In the genomic region with DNA sequence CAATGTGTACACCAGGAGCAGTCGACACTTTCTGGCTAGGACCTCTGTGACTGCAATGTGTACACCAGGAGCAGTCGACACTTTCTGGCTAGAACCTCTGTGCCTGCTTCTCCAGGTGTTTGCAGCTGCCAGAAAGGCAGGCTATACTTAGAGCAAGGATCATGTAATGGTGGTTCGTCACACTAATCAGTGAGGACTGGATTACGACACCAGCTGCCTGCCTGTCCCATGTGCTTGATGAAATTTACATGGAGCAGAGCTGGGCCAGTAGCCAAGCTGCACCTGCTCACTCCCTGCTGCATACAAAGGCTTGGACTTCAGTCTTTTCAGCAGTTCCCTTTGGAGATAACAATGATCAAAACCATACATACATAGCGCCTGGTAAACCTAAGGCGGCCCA, we compare ENCODE assay signal across 7 mouse cellular contexts. TPM values are rescaled to one million over a fixed set of nuclear protein-coding genes. Genes with fewer than 3 reads are reported as not detected.
DNase-seq lines count a peak whose midpoint lies in the region; ATAC-seq and TF ChIP-seq lines count a peak whose summit lies in the region.

No protein-coding gene starts in this region.

- peak overlapping the region; percentile 96 for H3K27ac ChIP-seq in intestine, embryonic 16.5 days (ENCODE audit: low read length)
- H3K27ac ChIP-seq in liver, embryonic 14.5 days, result peak overlapping the region; percentile 46; the same call in 1 of the 2 replicates
- peak overlapping the region; percentile 89 for H3K27ac ChIP-seq in neural tube, embryonic 14.5 days (ENCODE audit: low read depth, low read length)

- WGBS in intestine, embryonic 16.5 days, result 28% methylated on average over 6 of the region's 6 CpGs
- 62% methylated on average over 6 of the region's 6 CpGs for WGBS in liver, embryonic 14.5 days (ENCODE audit: insufficient replicate concordance)
- WGBS in neural tube, embryonic 14.5 days, result 33% methylated on average over 6 of the region's 6 CpGs

- peak overlapping the region; percentile 44 for H3K9ac ChIP-seq in intestine, embryonic 16.5 days (ENCODE audit: low read depth, low read length)
- H3K9ac ChIP-seq in liver, embryonic 14.5 days (replicated peaks), result no peak overlapping the region
- 0 out of 2 replicates have a peak overlapping the region, but pooled peaks have one; percentile 32 for H3K9ac ChIP-seq in neural tube, embryonic 14.5 days (replicated peaks; ENCODE audit: low read depth, low read length)

- 0 out of 2 replicates have a peak, but pooled peaks cover 5% of the 10 kb centered on the region for H3K36me3 ChIP-seq in intestine, embryonic 16.5 days (ENCODE audit: control insufficient read depth, insufficient read depth, low read length)
- H3K36me3 ChIP-seq in liver, embryonic 14.5 days (replicated peaks; ENCODE audit: control insufficient read depth, insufficient read depth, low read depth), result peaks cover 6% of the 10 kb centered on the region; the same call in 1 of the 2 replicates
- 0 out of 2 replicates have a peak, but pooled peaks cover 3% of the 10 kb centered on the region for H3K36me3 ChIP-seq in neural tube, embryonic 14.5 days (ENCODE audit: control insufficient read depth, insufficient read depth, low read length)

- H3K27me3 ChIP-seq in intestine, embryonic 16.5 days (replicated peaks; ENCODE audit: control insufficient read depth, insufficient read depth, low read length), result no peaks in the 10 kb centered on the region
- no peaks in the 10 kb centered on the region for H3K27me3 ChIP-seq in liver, embryonic 14.5 days (ENCODE audit: control insufficient read depth, insufficient read depth, low read length)
- H3K27me3 ChIP-seq in neural tube, embryonic 14.5 days (ENCODE audit: control insufficient read depth, insufficient read depth, low read length), result no peaks in the 10 kb centered on the region

- H3K4me2 ChIP-seq in intestine, embryonic 16.5 days (ENCODE audit: low read depth, low read length), result peak overlapping the region; percentile 41
- peak overlapping the region; percentile 42 for H3K4me2 ChIP-seq in liver, embryonic 14.5 days (ENCODE audit: low read depth)
- peak overlapping the region; percentile 31; the same call in 1 of the 2 replicates for H3K4me2 ChIP-seq in neural tube, embryonic 14.5 days (ENCODE audit: low read depth, low read length)

- no peak for TF ChIP-seq CTCF in liver, embryonic 14.5 days (IDR thresholded peaks at IDR 0.05; ENCODE audit: low read depth)

- peak; percentile 83 for ATAC-seq in intestine, embryonic 16.5 days
- peak; percentile 38 for ATAC-seq in liver, embryonic 14.5 days (ENCODE audit: insufficient read depth)
- peak; percentile 85 for ATAC-seq in neural tube, embryonic 14.5 days (ENCODE audit: low read depth)

- intact Hi-C loops in gastrocnemius, postnatal 14 days (cut with DNase I; ENCODE audit: low total_unique reads), result no loop called here

- peak; percentile 63 for DNase-seq in adrenal gland, postnatal 14 days
- DNase-seq in cerebellum, adult 18-20 months, result peak; percentile 71
- DNase-seq in gastrocnemius, postnatal 14 days, result peak; percentile 25
- DNase-seq in liver, embryonic 14.5 days (ENCODE audit: low read depth in 3 of 3, low spot score in 3 of 3), result no peak
- no peak for DNase-seq in spleen, postnatal 10 days (ENCODE audit: low spot score in 2 of 2)

- H3K9me3 ChIP-seq in intestine, embryonic 16.5 days (ENCODE audit: control insufficient read depth, low read length), result no peaks in the 10 kb centered on the region
- H3K9me3 ChIP-seq in liver, embryonic 14.5 days (ENCODE audit: control insufficient read depth, low read length), result no peaks in the 10 kb centered on the region
- no peaks in the 10 kb centered on the region for H3K9me3 ChIP-seq in neural tube, embryonic 14.5 days (ENCODE audit: control insufficient read depth, low read length)

- peaks cover 51% of the 10 kb centered on the region for H3K4me1 ChIP-seq in intestine, embryonic 16.5 days (ENCODE audit: control insufficient read depth, insufficient read depth, low read length)
- H3K4me1 ChIP-seq in liver, embryonic 14.5 days (replicated peaks; ENCODE audit: control insufficient read depth in 2 of 2, insufficient read depth in 2 of 2, low read length in 1 of 2), result peaks cover 11 to 48% of the 10 kb centered on the region in 2 experiments
- H3K4me1 ChIP-seq in neural tube, embryonic 14.5 days (ENCODE audit: control insufficient read depth, insufficient read depth, low read length), result peaks cover 33% of the 10 kb centered on the region

- no peak for TF ChIP-seq EP300 in liver, embryonic 14.5 days (IDR thresholded peaks at IDR 0.05; ENCODE audit: low read depth)

- peak overlapping the region; percentile 34 for H3K4me3 ChIP-seq in intestine, embryonic 16.5 days (ENCODE audit: low read length)
- no peak overlapping the region for H3K4me3 ChIP-seq in liver, embryonic 14.5 days (ENCODE audit: insufficient read depth in 1 of 2, low read depth in 2 of 2, low read length in 2 of 2)
- H3K4me3 ChIP-seq in neural tube, embryonic 14.5 days (ENCODE audit: low read depth, low read length), result no peak overlapping the region

RNA-seq across cellular contexts. Expression of gene D17Wsu92e, which starts 23.7 kb away (rescaled TPM):
- 142 and 151 TPM in 2 replicates for total RNA-seq in adrenal gland, postnatal 14 days (2021)
- total RNA-seq in gastrocnemius, postnatal 14 days (2021), result 10 to 100 TPM; 79.7 to 85.1 TPM
- 14.7 and 20.8 TPM in 2 replicates for polyA plus RNA-seq in intestine, embryonic 16.5 days (2015; fragmentation: Nextera tagmentation; extraction: Ambion mirVana)
- polyA plus RNA-seq in liver, embryonic 14.5 days (2012; rRNA removed), result 20.6 and 24.2 TPM in 2 replicates
- polyA plus RNA-seq in liver, embryonic 14.5 days (2014; fragmentation: Nextera tagmentation; extraction: Ambion mirVana), result 10.7 and 14.1 TPM in 2 replicates
- 10.0 and 11.0 TPM in 2 replicates for polyA plus RNA-seq in neural tube, embryonic 14.5 days (2014; fragmentation: Nextera tagmentation; extraction: Ambion mirVana)

RNA-seq across cellular contexts. Expression of gene Snrpc, which starts 41.2 kb away (rescaled TPM):
- 93.1 and 94.6 TPM in 2 replicates for total RNA-seq in adrenal gland, postnatal 14 days (2021)
- 10 to 100 TPM; 79.1 to 81.2 TPM for total RNA-seq in gastrocnemius, postnatal 14 days (2021)
- polyA plus RNA-seq in intestine, embryonic 16.5 days (2015; fragmentation: Nextera tagmentation; extraction: Ambion mirVana), result 218 and 242 TPM in 2 replicates
- 85.1 and 105 TPM in 2 replicates for polyA plus RNA-seq in liver, embryonic 14.5 days (2012; rRNA removed)
- polyA plus RNA-seq in liver, embryonic 14.5 days (2014; fragmentation: Nextera tagmentation; extraction: Ambion mirVana), result 145 and 150 TPM in 2 replicates
- 211 and 216 TPM in 2 replicates for polyA plus RNA-seq in neural tube, embryonic 14.5 days (2014; fragmentation: Nextera tagmentation; extraction: Ambion mirVana)

RNA-seq across cellular contexts. Expression of gene Uhrf1bp1, which starts 59.5 kb away (rescaled TPM):
- 24.4 and 29.9 TPM in 2 replicates for total RNA-seq in adrenal gland, postnatal 14 days (2021)
- total RNA-seq in gastrocnemius, postnatal 14 days (2021), result 10 to 100 TPM; 15.8 to 16.6 TPM
- 2.3 and 2.9 TPM in 2 replicates for polyA plus RNA-seq in intestine, embryonic 16.5 days (2015; fragmentation: Nextera tagmentation; extraction: Ambion mirVana)
- 2.9 and 3.1 TPM in 2 replicates for polyA plus RNA-seq in liver, embryonic 14.5 days (2012; rRNA removed)
- polyA plus RNA-seq in liver, embryonic 14.5 days (2014; fragmentation: Nextera tagmentation; extraction: Ambion mirVana), result 1.8 and 2.4 TPM in 2 replicates
- polyA plus RNA-seq in neural tube, embryonic 14.5 days (2014; fragmentation: Nextera tagmentation; extraction: Ambion mirVana), result 7.3 and 9.0 TPM in 2 replicates

Comparison
In these comparisons a context has a peak if more than half of its experiments do, and no peak if none do; other contexts are left out.
1. DNase-seq: peak in adrenal gland, postnatal 14 days (single experiment), cerebellum, adult 18-20 months (2 of 2) and gastrocnemius, postnatal 14 days (single experiment); none in liver, embryonic 14.5 days (0 of 3) and spleen, postnatal 10 days (0 of 2).
2. H3K27ac ChIP-seq: peak in every context shown above with its lines; median percentile 96 in intestine, embryonic 16.5 days; 89 in neural tube, embryonic 14.5 days; 46 in liver, embryonic 14.5 days.
3. Peak in every context shown above with its lines, with median percentiles within 50 percentile points of each other: ATAC-seq and H3K4me2 ChIP-seq.